Mouse (Mus musculus): ENCODE data around the gene Tectb. TPM values are rescaled to one million over a fixed set of nuclear protein-coding genes. Genes with fewer than 3 reads are reported as not detected.

Tectb gene
- polyA plus RNA-seq, 2 experiments, result 0.01 to 0.23 TPM

DNA sequence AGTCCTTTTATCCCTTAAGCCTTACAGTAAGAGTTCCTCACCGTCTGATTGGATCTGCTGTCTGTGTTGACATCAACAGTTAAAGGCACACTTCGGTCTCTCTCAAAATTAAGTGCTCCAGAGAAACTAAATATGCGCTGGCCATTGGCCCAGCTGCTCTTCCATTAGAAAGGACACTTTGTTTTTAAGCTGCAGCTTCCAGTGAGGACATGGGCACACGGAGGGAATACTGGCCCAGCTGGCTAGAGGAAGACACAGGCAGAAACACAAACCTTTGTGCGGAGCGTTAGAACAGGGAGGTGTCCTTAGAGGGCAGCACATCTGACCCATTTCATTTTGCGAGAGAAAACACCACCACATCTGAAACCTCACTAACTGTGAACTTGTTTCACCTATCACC is 3.9 kb downstream of the Tectb start:
- H3K4me3 ChIP-seq (ENCODE audit: insufficient read depth in 1 of 2, low read depth in 2 of 2, low read length in 2 of 2), result no peak overlapping the region
- H3K9ac ChIP-seq (replicated peaks), result no peak overlapping the region
- no peaks in the 10 kb centered on the region for H3K27me3 ChIP-seq (ENCODE audit: control insufficient read depth, insufficient read depth, low read length)
- no peak for ATAC-seq (ENCODE audit: insufficient read depth)
- DNase-seq (ENCODE audit: low read depth in 3 of 3, low spot score in 3 of 3), result no peak
- H3K9me3 ChIP-seq (ENCODE audit: control insufficient read depth, low read length), result no peaks in the 10 kb centered on the region
- WGBS (ENCODE audit: insufficient replicate concordance), result 64% methylated on average over 7 of the region's 7 CpGs
- H3K4me1 ChIP-seq (replicated peaks; ENCODE audit: control insufficient read depth in 2 of 2, insufficient read depth in 2 of 2, low read length in 1 of 2), result no peaks in the 10 kb centered on the region
- H3K36me3 ChIP-seq (replicated peaks; ENCODE audit: control insufficient read depth, insufficient read depth, low read depth), result no peaks in the 10 kb centered on the region
- H3K4me2 ChIP-seq (ENCODE audit: low read depth), result no peak overlapping the region
- no peak overlapping the region for H3K27ac ChIP-seq
- TF ChIP-seq CTCF (IDR thresholded peaks at IDR 0.05; ENCODE audit: low read depth) (no peak), EP300 (IDR thresholded peaks at IDR 0.05; ENCODE audit: low read depth) (no peak)

DNA sequence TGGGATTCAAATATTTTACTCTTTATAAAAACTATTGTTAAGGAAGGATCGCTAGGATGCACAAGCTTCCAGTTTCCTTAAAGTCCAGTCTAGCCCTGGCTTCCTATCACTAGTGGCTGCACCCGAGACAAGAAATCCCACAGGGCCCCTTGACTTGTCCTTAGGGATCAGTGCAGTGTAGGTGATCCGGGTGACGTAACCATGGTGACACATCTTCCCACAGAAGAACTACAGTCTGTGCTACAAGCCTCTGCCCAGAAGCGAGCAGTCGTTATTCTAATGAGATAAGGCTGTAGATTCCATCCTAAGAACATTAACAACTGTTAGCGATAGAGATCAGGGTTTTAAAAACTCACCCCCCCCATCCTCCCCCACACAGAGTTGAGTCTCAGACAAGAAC is 4.5 kb downstream of the Tectb start:
- no peak overlapping the region for H3K27ac ChIP-seq
- no peak for TF ChIP-seq EP300 (IDR thresholded peaks at IDR 0.05; ENCODE audit: low read depth)
- TF ChIP-seq CTCF (IDR thresholded peaks at IDR 0.05; ENCODE audit: low read depth), result no peak
- H3K4me2 ChIP-seq (ENCODE audit: low read depth), result no peak overlapping the region
- H3K4me3 ChIP-seq (ENCODE audit: insufficient read depth in 1 of 2, low read depth in 2 of 2, low read length in 2 of 2), result no peak overlapping the region
- no peaks in the 10 kb centered on the region for H3K27me3 ChIP-seq (ENCODE audit: control insufficient read depth, insufficient read depth, low read length)
- no peaks in the 10 kb centered on the region for H3K4me1 ChIP-seq (replicated peaks; ENCODE audit: control insufficient read depth in 2 of 2, insufficient read depth in 2 of 2, low read length in 1 of 2)
- no peaks in the 10 kb centered on the region for H3K9me3 ChIP-seq (ENCODE audit: control insufficient read depth, low read length)
- ATAC-seq (ENCODE audit: insufficient read depth), result no peak
- no peak for DNase-seq (ENCODE audit: low read depth in 3 of 3, low spot score in 3 of 3)
- no peak overlapping the region for H3K9ac ChIP-seq (replicated peaks)
- no peaks in the 10 kb centered on the region for H3K36me3 ChIP-seq (replicated peaks; ENCODE audit: control insufficient read depth, insufficient read depth, low read depth)
- 65% methylated on average over 7 of the region's 7 CpGs for WGBS (ENCODE audit: insufficient replicate concordance)

DNA sequence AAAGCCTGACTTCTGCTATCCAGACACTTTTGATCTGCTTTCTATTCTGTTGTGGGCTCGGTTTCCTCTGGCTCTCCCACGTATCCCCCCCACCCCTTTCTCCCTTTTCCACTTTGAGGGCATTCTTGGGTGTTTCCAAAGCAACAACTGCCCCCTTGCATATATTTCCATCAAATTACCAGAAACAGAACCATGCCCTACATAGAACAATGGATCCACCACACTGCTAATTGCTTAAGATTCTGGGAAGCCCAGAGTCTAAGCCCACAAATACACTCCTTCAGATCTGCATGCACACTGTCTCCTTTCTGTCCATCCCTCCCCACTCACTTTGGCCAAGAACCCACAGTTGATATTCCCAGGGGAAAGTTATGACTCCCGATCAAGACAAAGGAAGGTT is 5.1 kb downstream of the Tectb start:
- no peaks in the 10 kb centered on the region for H3K9me3 ChIP-seq (ENCODE audit: control insufficient read depth, low read length)
- no peaks in the 10 kb centered on the region for H3K36me3 ChIP-seq (replicated peaks; ENCODE audit: control insufficient read depth, insufficient read depth, low read depth)
- ATAC-seq (ENCODE audit: insufficient read depth) (no peak), DNase-seq (ENCODE audit: low read depth in 3 of 3, low spot score in 3 of 3) (no peak)
- no peak overlapping the region for H3K9ac ChIP-seq (replicated peaks)
- no peaks in the 10 kb centered on the region for H3K27me3 ChIP-seq (ENCODE audit: control insufficient read depth, insufficient read depth, low read length)
- no peak overlapping the region for H3K4me2 ChIP-seq (ENCODE audit: low read depth)
- TF ChIP-seq EP300 (IDR thresholded peaks at IDR 0.05; ENCODE audit: low read depth), result no peak
- no peak for TF ChIP-seq CTCF (IDR thresholded peaks at IDR 0.05; ENCODE audit: low read depth)
- 62% methylated on average over 3 of the region's 3 CpGs for WGBS (ENCODE audit: insufficient replicate concordance)
- no peak overlapping the region for H3K27ac ChIP-seq
- no peak overlapping the region for H3K4me3 ChIP-seq (ENCODE audit: insufficient read depth in 1 of 2, low read depth in 2 of 2, low read length in 2 of 2)
- H3K4me1 ChIP-seq (replicated peaks; ENCODE audit: control insufficient read depth in 2 of 2, insufficient read depth in 2 of 2, low read length in 1 of 2), result no peaks in the 10 kb centered on the region

DNA sequence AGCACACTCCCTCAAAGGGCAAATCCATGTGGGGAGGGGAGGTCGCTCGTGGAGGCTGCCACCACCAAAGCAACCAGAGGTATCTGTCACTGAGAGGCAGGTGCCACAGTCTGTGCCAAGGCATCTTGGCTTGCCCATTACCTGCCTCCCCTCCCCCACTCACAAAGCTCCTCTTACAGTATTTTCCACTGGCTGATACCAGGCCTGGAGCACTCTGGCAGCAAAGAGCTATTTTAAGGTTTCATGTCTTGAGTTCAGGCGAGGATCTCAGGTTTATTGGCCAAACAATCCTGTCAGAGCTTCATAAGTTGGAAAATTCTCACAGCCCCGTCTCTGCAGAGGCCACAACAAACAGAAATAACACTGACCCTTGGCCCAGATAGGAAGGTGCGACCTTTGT is 9.5 kb downstream of the Tectb start:
- no peak overlapping the region for H3K27ac ChIP-seq
- no peak overlapping the region for H3K4me2 ChIP-seq (ENCODE audit: low read depth)
- H3K9ac ChIP-seq (replicated peaks), result no peak overlapping the region
- ATAC-seq (ENCODE audit: insufficient read depth) (no peak), DNase-seq (ENCODE audit: low read depth in 3 of 3, low spot score in 3 of 3) (no peak)
- H3K27me3 ChIP-seq (ENCODE audit: control insufficient read depth, insufficient read depth, low read length), result no peaks in the 10 kb centered on the region
- no peak overlapping the region for H3K4me3 ChIP-seq (ENCODE audit: insufficient read depth in 1 of 2, low read depth in 2 of 2, low read length in 2 of 2)
- H3K4me1 ChIP-seq (replicated peaks; ENCODE audit: control insufficient read depth in 2 of 2, insufficient read depth in 2 of 2, low read length in 1 of 2), result peaks cover 0 to 2% of the 10 kb centered on the region in 2 experiments; a peak in 1 of 4 replicates
- H3K36me3 ChIP-seq (replicated peaks; ENCODE audit: control insufficient read depth, insufficient read depth, low read depth), result no peaks in the 10 kb centered on the region
- no peaks in the 10 kb centered on the region for H3K9me3 ChIP-seq (ENCODE audit: control insufficient read depth, low read length)
- no peak for TF ChIP-seq CTCF (IDR thresholded peaks at IDR 0.05; ENCODE audit: low read depth)
- no peak for TF ChIP-seq EP300 (IDR thresholded peaks at IDR 0.05; ENCODE audit: low read depth)
- 45% methylated on average over 5 of the region's 5 CpGs for WGBS (ENCODE audit: insufficient replicate concordance)

DNA sequence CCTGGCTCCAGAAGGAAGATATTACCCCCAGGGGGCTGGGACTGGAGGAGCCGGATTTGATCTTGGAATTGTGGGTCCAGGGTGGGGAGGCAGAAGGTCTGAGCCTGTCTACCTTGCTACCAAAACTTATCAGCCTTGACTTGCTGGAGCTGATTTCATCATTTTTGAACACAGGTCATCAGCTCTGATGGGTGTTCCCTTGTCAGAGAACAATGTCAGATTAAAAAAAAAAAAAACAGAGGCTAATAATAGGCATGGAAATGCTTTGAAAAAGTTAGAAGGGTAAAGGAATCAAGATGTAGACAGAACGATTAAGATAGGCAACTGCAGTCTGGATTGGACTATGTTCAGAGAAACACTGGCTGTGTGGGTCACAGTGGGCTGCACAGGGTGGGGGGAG is 11.1 kb downstream of the Tectb start:
- no peak for ATAC-seq (ENCODE audit: insufficient read depth)

More for the DNA sequence above, 11.1 kb downstream of the Tectb start:
- H3K9me3 ChIP-seq (ENCODE audit: control insufficient read depth, low read length), result no peaks in the 10 kb centered on the region
- H3K9ac ChIP-seq (replicated peaks), result no peak overlapping the region
- no peak for DNase-seq (ENCODE audit: low read depth in 3 of 3, low spot score in 3 of 3)
- no peaks in the 10 kb centered on the region for H3K27me3 ChIP-seq (ENCODE audit: control insufficient read depth, insufficient read depth, low read length)
- no peaks in the 10 kb centered on the region for H3K36me3 ChIP-seq (replicated peaks; ENCODE audit: control insufficient read depth, insufficient read depth, low read depth)
- no peak overlapping the region for H3K4me2 ChIP-seq (ENCODE audit: low read depth)
- 62% methylated on average over 2 of the region's 2 CpGs for WGBS (ENCODE audit: insufficient replicate concordance)
- H3K4me3 ChIP-seq (ENCODE audit: insufficient read depth in 1 of 2, low read depth in 2 of 2, low read length in 2 of 2), result no peak overlapping the region
- no peak overlapping the region for H3K27ac ChIP-seq
- peaks cover 0 to 2% of the 10 kb centered on the region in 2 experiments; a peak in 1 of 4 replicates for H3K4me1 ChIP-seq (replicated peaks; ENCODE audit: control insufficient read depth in 2 of 2, insufficient read depth in 2 of 2, low read length in 1 of 2)
- TF ChIP-seq EP300 (IDR thresholded peaks at IDR 0.05; ENCODE audit: low read depth) (no peak), CTCF (IDR thresholded peaks at IDR 0.05; ENCODE audit: low read depth) (no peak)

Measured in liver, embryonic 14.5 days (tissue).